ENCODE assay signal across 20 mouse cellular contexts in the genomic region with DNA sequence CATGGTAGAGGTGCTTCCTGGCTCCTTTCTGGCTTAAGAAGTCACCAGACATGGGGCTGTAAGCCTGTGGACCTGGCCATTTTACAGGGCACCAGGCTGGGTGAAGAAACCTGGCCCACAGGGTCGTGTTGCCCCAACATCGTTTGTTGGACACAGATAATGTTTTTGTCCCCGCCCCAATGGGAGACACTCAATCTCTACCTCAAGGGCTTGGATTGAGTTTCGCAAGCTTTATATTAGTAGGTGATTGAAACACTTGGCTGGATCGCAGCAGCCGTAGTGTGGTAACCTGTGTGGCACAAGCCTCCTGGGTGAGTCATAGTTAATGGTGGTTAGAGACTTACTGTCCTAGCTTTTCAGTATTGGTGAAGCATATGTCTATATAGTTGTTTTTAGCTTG. TPM values are rescaled to one million over a fixed set of nuclear protein-coding genes. Genes with fewer than 3 reads are reported as not detected.
DNase-seq lines count a peak whose midpoint lies in the region; ATAC-seq and TF ChIP-seq lines count a peak whose summit lies in the region.
"Had no signal": no experiment of that assay in that cellular context is flagged by ENCODE, and none has a peak within 500 bp of the region (broad histone marks: within the 10 kb centered on the region; RNA-seq: fewer than 3 reads in every experiment).

No protein-coding gene starts in this region.

- 79% methylated on average over 6 of the region's 6 CpGs for WGBS in embryonic facial prominence, embryonic 12.5 days
- WGBS in embryonic facial prominence, embryonic 10.5 days, result 89% methylated on average over 6 of the region's 6 CpGs
- 69% methylated on average over 6 of the region's 6 CpGs for WGBS in stomach, postnatal 0 days

- no peaks in the 10 kb centered on the region for H3K36me3 ChIP-seq in embryonic facial prominence, embryonic 12.5 days
- H3K36me3 ChIP-seq in embryonic facial prominence, embryonic 10.5 days (replicated peaks), result peaks cover 15% of the 10 kb centered on the region
- no peaks in the 10 kb centered on the region for H3K36me3 ChIP-seq in stomach, postnatal 0 days (ENCODE audit: control insufficient read depth, insufficient read depth, low read length)
- H3K36me3 ChIP-seq: limb, embryonic 13.5 days; neural tube, embryonic 12.5 days had no signal

- H3K9me3 ChIP-seq in embryonic facial prominence, embryonic 12.5 days, result no peaks in the 10 kb centered on the region
- H3K9me3 ChIP-seq in embryonic facial prominence, embryonic 10.5 days, result no peaks in the 10 kb centered on the region
- no peaks in the 10 kb centered on the region for H3K9me3 ChIP-seq in stomach, postnatal 0 days (ENCODE audit: control insufficient read depth, low read length)
- H3K9me3 ChIP-seq: G1E; limb, embryonic 13.5 days; midbrain, embryonic 10.5 days; neural tube, embryonic 12.5 days had no signal

- H3K9ac ChIP-seq in embryonic facial prominence, embryonic 12.5 days, result no peak overlapping the region
- no peak overlapping the region for H3K9ac ChIP-seq in stomach, postnatal 0 days (ENCODE audit: low read length)
- H3K9ac ChIP-seq: hindbrain, embryonic 14.5 days; limb, embryonic 13.5 days; lung, embryonic 14.5 days; neural tube, embryonic 12.5 days had no signal

- no peaks in the 10 kb centered on the region for H3K27me3 ChIP-seq in embryonic facial prominence, embryonic 12.5 days
- no peaks in the 10 kb centered on the region for H3K27me3 ChIP-seq in embryonic facial prominence, embryonic 10.5 days (replicated peaks; ENCODE audit: low read depth, poor library complexity, severe bottlenecking)
- H3K27me3 ChIP-seq in stomach, postnatal 0 days (ENCODE audit: control insufficient read depth, insufficient read depth, low read length), result no peaks in the 10 kb centered on the region
- H3K27me3 ChIP-seq: limb, embryonic 13.5 days; neural tube, embryonic 12.5 days had no signal

- no peak for ATAC-seq in embryonic facial prominence, embryonic 12.5 days (ENCODE audit: insufficient number of reproducible peaks, insufficient read depth, low FRiP score, low TSS enrichment)
- ATAC-seq in stomach, postnatal 0 days (ENCODE audit: low FRiP score, low TSS enrichment), result no peak
- ATAC-seq: CD4-positive, CD25-positive, alpha-beta regulatory T cell, adult 4 months had no signal

- H3K4me3 ChIP-seq in embryonic facial prominence, embryonic 12.5 days, result no peak overlapping the region
- H3K4me3 ChIP-seq in embryonic facial prominence, embryonic 10.5 days, result no peak overlapping the region
- no peak overlapping the region for H3K4me3 ChIP-seq in stomach, postnatal 0 days (ENCODE audit: low read depth, low read length)
- H3K4me3 ChIP-seq: limb, embryonic 13.5 days; midbrain, embryonic 10.5 days; neural tube, embryonic 12.5 days had no signal

- peak overlapping the region; percentile 1; the same call in 1 of the 2 replicates for H3K27ac ChIP-seq in embryonic facial prominence, embryonic 12.5 days
- no peak overlapping the region for H3K27ac ChIP-seq in embryonic facial prominence, embryonic 10.5 days (replicated peaks)
- peak overlapping the region; percentile 75 for H3K27ac ChIP-seq in stomach, postnatal 0 days (replicated peaks)
- H3K27ac ChIP-seq: hindbrain, embryonic 14.5 days; limb, embryonic 13.5 days; midbrain, embryonic 10.5 days; neural tube, embryonic 12.5 days had no signal

- peaks cover 28% of the 10 kb centered on the region for H3K4me1 ChIP-seq in embryonic facial prominence, embryonic 12.5 days
- H3K4me1 ChIP-seq in embryonic facial prominence, embryonic 10.5 days, result peaks cover 52% of the 10 kb centered on the region
- H3K4me1 ChIP-seq in stomach, postnatal 0 days (replicated peaks; ENCODE audit: control insufficient read depth, insufficient read depth), result peaks cover 5% of the 10 kb centered on the region

- DNase-seq in embryonic facial prominence, embryonic 10.5 days (ENCODE audit: low spot score), result no peak
- DNase-seq in lung, postnatal 10 days, result peak; percentile 22
- no peak for DNase-seq in lung, postnatal 14 days
- DNase-seq in fat pad, adult 2 months (ENCODE audit: extremely low read depth, low read depth, low spot score), result peak; percentile 97
- DNase-seq in stomach, postnatal 0 days (ENCODE audit: low spot score), result no peak
- DNase-seq in T-cell, adult 2 months (ENCODE audit: low spot score), result no peak
- DNase-seq in cerebellum, adult 9-11 months, result no peak
- DNase-seq: gastrocnemius, postnatal 25 days; kidney, adult 11 months; right cerebral cortex, postnatal 14 days; thymus, postnatal 25 days had no signal

- no peak for TF ChIP-seq EP300 in stomach, postnatal 0 days (optimal IDR thresholded peaks at IDR 0.05)

- TF ChIP-seq CTCF in stomach, postnatal 0 days (IDR thresholded peaks at IDR 0.05; ENCODE audit: low read depth), result no peak

- H3K4me2 ChIP-seq in embryonic facial prominence, embryonic 12.5 days (replicated peaks), result no peak overlapping the region
- no peak overlapping the region for H3K4me2 ChIP-seq in stomach, postnatal 0 days (replicated peaks; ENCODE audit: low read depth)
- H3K4me2 ChIP-seq: heart, embryonic 11.5 days; hindbrain, embryonic 14.5 days; limb, embryonic 13.5 days; lung, embryonic 14.5 days; neural tube, embryonic 12.5 days had no signal

RNA-seq across cellular contexts. Expression of a gene that starts 36.9 kb away (rescaled TPM):
- 7.9 and 10.0 TPM in 2 replicates for polyA plus RNA-seq in embryonic facial prominence, embryonic 12.5 days (2016; fragmentation: Nextera tagmentation; extraction: Ambion mirVana)
- polyA plus RNA-seq in embryonic facial prominence, embryonic 10.5 days (2016; fragmentation: Nextera tagmentation; extraction: Ambion mirVana), result 8.3 and 8.6 TPM in 2 replicates
- polyA plus RNA-seq in stomach, postnatal 0 days (2015; fragmentation: Nextera tagmentation; extraction: Ambion mirVana), result 3.5 and 3.6 TPM in 2 replicates

Comparison
In these comparisons a context has a peak if more than half of its experiments do, and no peak if none do; other contexts are left out.
1. DNase-seq: peak in lung, postnatal 10 days (single experiment) and fat pad, adult 2 months (single experiment); none in embryonic facial prominence, embryonic 10.5 days (single experiment), lung, postnatal 14 days (single experiment), stomach, postnatal 0 days (single experiment), T-cell, adult 2 months (single experiment) and cerebellum, adult 9-11 months (single experiment).